Mouse (Mus musculus) embryonic facial prominence, embryonic 11.5 days (tissue): Measurements from ENCODE around the gene Zfp536. TPM values are rescaled to one million over a fixed set of nuclear protein-coding genes. Genes with fewer than 3 reads are reported as not detected.

Experiments used
- ATAC-seq: fragments of 200-750 bp; cut with Nextera tagmentation; replicated peaks from 2 replicates; pipeline ENCODE4 v1.8.0; 2017; ENCODE audit warnings: low read depth; ENCODE audit not compliant: insufficient number of reproducible peaks, low FRiP score, low TSS enrichment
- DNase-seq: peaks from one replicate; pipeline ENCODE4 v3.0.0-alpha.2; 2015; ENCODE audit warnings: low spot score
- H3K27ac ChIP-seq: fragments of 300-500 bp; sonication (generic); replicated peaks from 2 replicates; pipeline ENCODE4 v1.5.1; 2014; ENCODE audit warnings: mild to moderate bottlenecking, low read depth, low read length, control low read depth
- H3K27me3 ChIP-seq: fragments of 300-500 bp; sonication (generic); 2 replicates; pipeline ENCODE4 v1.6.1; 2014; ENCODE audit warnings: mild to moderate bottlenecking, low read length, moderate library complexity, mixed read lengths; ENCODE audit not compliant: control insufficient read depth, insufficient read depth
- H3K36me3 ChIP-seq: fragments of 300-500 bp; sonication (generic); replicated peaks from 2 replicates; pipeline ENCODE4 v1.6.1; 2014; ENCODE audit warnings: low read depth, mild to moderate bottlenecking, low read length, moderate library complexity, mixed read lengths; ENCODE audit not compliant: control insufficient read depth, insufficient read depth
- H3K4me1 ChIP-seq: fragments of 300-500 bp; sonication (generic); 2 replicates; pipeline ENCODE4 v1.6.1; 2014; ENCODE audit warnings: low read length, mixed read lengths; ENCODE audit not compliant: control insufficient read depth, insufficient read depth
- H3K4me2 ChIP-seq: fragments of 300-500 bp; sonication (generic); 2 replicates; pipeline ENCODE4 v1.6.1; 2014; ENCODE audit warnings: low read depth, mild to moderate bottlenecking, control low read depth, low read length, moderate library complexity
- H3K4me3 ChIP-seq: fragments of 300-500 bp; sonication (generic); 2 replicates; pipeline ENCODE4 v1.5.1; 2014; ENCODE audit warnings: low read depth, low read length, control low read depth
- H3K9ac ChIP-seq: fragments of 300-500 bp; sonication (generic); replicated peaks from 2 replicates; pipeline ENCODE4 v1.6.1; 2014; ENCODE audit warnings: mild to moderate bottlenecking, control low read depth, low read length
- H3K9me3 ChIP-seq: fragments of 300-500 bp; sonication (generic); replicated peaks from 2 replicates; pipeline ENCODE4 v1.6.1; 2016; ENCODE audit warnings: mild to moderate bottlenecking, low read length, inconsistent platforms, mixed read lengths; ENCODE audit not compliant: control insufficient read depth
- WGBS: fragments of 180-500 bp; shearing (Covaris S2); extraction: QIAGEN DNeasy Blood & Tissue Kit; methylation state at CpG from one replicate; pipeline ENCODE4 v1.1.7; 2014; 5-methylcytosine and 5-hydroxymethylcytosine counted together
- polyA plus RNA-seq: library from polyadenylated mRNA; unstranded; fragments of >200 nt; fragmentation: Nextera tagmentation; extraction: Ambion mirVana; gene quantifications from 2 replicates; pipeline ENCODE4 v1.2.1, GENCODE M21; 2014

Gene Zfp536
- polyA plus RNA-seq, 1 experiment from 2014 or later, result 9.9 TPM

- WGBS, result 79% methylated on average over 2 of the region's 2 CpGs
- ATAC-seq (no peak), DNase-seq (no peak)
- Histone ChIP-seq H3K27ac (no peak overlapping the region), H3K4me1 (no peaks in the 10 kb centered on the region), H3K27me3 (no peaks in the 10 kb centered on the region), H3K4me3 (no peak overlapping the region), H3K9me3 (no peaks in the 10 kb centered on the region), H3K4me2 (no peak overlapping the region), H3K9ac (no peak overlapping the region), H3K36me3 (no peaks in the 10 kb centered on the region)
Measured at GRCm38 (mm10) chr7:37521407-37521806, 252.0 kb downstream of the Zfp536 start.

GRCm38 (mm10) chr7:37510933-37511675 is 262.3 kb downstream of the Zfp536 start:
- Histone ChIP-seq H3K4me2 (no peak overlapping the region), H3K4me3 (no peak overlapping the region), H3K27ac (no peak overlapping the region), H3K27me3 (no peaks in the 10 kb centered on the region), H3K9ac (no peak overlapping the region), H3K9me3 (no peaks in the 10 kb centered on the region), H3K4me1 (no peaks in the 10 kb centered on the region; the same call in 1 of the 2 replicates), H3K36me3 (no peaks in the 10 kb centered on the region)
- DNase-seq, result peak; percentile 8
- 57% methylated on average over 8 of the region's 8 CpGs for WGBS
- ATAC-seq, result no peak

GRCm38 (mm10) chr7:37509700-37510099 is 263.7 kb downstream of the Zfp536 start:
- Histone ChIP-seq H3K27ac (no peak overlapping the region), H3K4me1 (no peaks in the 10 kb centered on the region; the same call in 1 of the 2 replicates), H3K4me2 (no peak overlapping the region), H3K9ac (no peak overlapping the region), H3K4me3 (no peak overlapping the region), H3K27me3 (no peaks in the 10 kb centered on the region), H3K36me3 (no peaks in the 10 kb centered on the region), H3K9me3 (no peaks in the 10 kb centered on the region)
- ATAC-seq (no peak), DNase-seq (no peak)
- 63% methylated on average over 9 of the region's 9 CpGs for WGBS

- ATAC-seq, result no peak
- H3K9me3 ChIP-seq, result no peaks in the 10 kb centered on the region
- 76% methylated on average over 7 of the region's 7 CpGs for WGBS
Measured at GRCm38 (mm10) chr7:37505548-37505947, 267.9 kb downstream of the Zfp536 start.

GRCm38 (mm10) chr7:37505096-37505495 is 268.3 kb downstream of the Zfp536 start:
- H3K4me1 ChIP-seq, result no peaks in the 10 kb centered on the region
- WGBS, result 85% methylated on average over 11 of the region's 11 CpGs
- H3K4me2 ChIP-seq, result no peak overlapping the region
- no peak for DNase-seq
- ATAC-seq, result no peak
- no peaks in the 10 kb centered on the region for H3K36me3 ChIP-seq
- H3K27ac ChIP-seq, result no peak overlapping the region
- no peak overlapping the region for H3K4me3 ChIP-seq
- no peaks in the 10 kb centered on the region for H3K9me3 ChIP-seq
- H3K27me3 ChIP-seq, result no peaks in the 10 kb centered on the region
- H3K9ac ChIP-seq, result no peak overlapping the region

More at GRCm38 (mm10) chr7:37505548-37505947, 267.9 kb downstream of the Zfp536 start:
- Histone ChIP-seq H3K27ac (no peak overlapping the region), H3K36me3 (no peaks in the 10 kb centered on the region), H3K9ac (no peak overlapping the region), H3K27me3 (no peaks in the 10 kb centered on the region), H3K4me1 (no peaks in the 10 kb centered on the region), H3K4me2 (no peak overlapping the region), H3K4me3 (no peak overlapping the region)
- DNase-seq, result no peak

- H3K36me3 ChIP-seq, result no peaks in the 10 kb centered on the region
Measured at GRCm38 (mm10) chr7:37498881-37499280, 274.6 kb downstream of the Zfp536 start.

GRCm38 (mm10) chr7:37496491-37496890 is 276.9 kb downstream of the Zfp536 start:
- H3K36me3 ChIP-seq, result no peaks in the 10 kb centered on the region
- H3K27me3 ChIP-seq, result no peaks in the 10 kb centered on the region
- no peak overlapping the region for H3K27ac ChIP-seq
- DNase-seq (no peak), ATAC-seq (no peak)
- 59% methylated on average over 9 of the region's 9 CpGs for WGBS
- no peak overlapping the region for H3K9ac ChIP-seq
- H3K9me3 ChIP-seq, result no peaks in the 10 kb centered on the region
- H3K4me2 ChIP-seq, result no peak overlapping the region
- no peak overlapping the region for H3K4me3 ChIP-seq
- no peaks in the 10 kb centered on the region for H3K4me1 ChIP-seq

More at GRCm38 (mm10) chr7:37498881-37499280, 274.6 kb downstream of the Zfp536 start:
- Histone ChIP-seq H3K27me3 (no peaks in the 10 kb centered on the region), H3K27ac (no peak overlapping the region), H3K4me2 (no peak overlapping the region), H3K9ac (no peak overlapping the region), H3K4me3 (no peak overlapping the region), H3K9me3 (no peaks in the 10 kb centered on the region), H3K4me1 (no peaks in the 10 kb centered on the region)
- DNase-seq, result no peak
- ATAC-seq, result no peak
- 68% methylated on average over 5 of the region's 5 CpGs for WGBS

- no peak overlapping the region for H3K27ac ChIP-seq
- DNase-seq (no peak), ATAC-seq (no peak)
- no peaks in the 10 kb centered on the region for H3K36me3 ChIP-seq
- H3K9me3 ChIP-seq, result no peaks in the 10 kb centered on the region
- no peaks in the 10 kb centered on the region for H3K27me3 ChIP-seq
- no peak overlapping the region for H3K4me3 ChIP-seq
- WGBS, result 77% methylated on average over 5 of the region's 5 CpGs
- no peak overlapping the region for H3K4me2 ChIP-seq
- no peak overlapping the region for H3K9ac ChIP-seq
- no peaks in the 10 kb centered on the region for H3K4me1 ChIP-seq
Measured at GRCm38 (mm10) chr7:37490312-37490711, 283.1 kb downstream of the Zfp536 start.
